Mouse (Mus musculus): Measurements from ENCODE around the gene App. TPM values are rescaled to one million over a fixed set of nuclear protein-coding genes. Genes with fewer than 3 reads are reported as not detected.

App gene
- polyA plus RNA-seq, 1 experiment = 107 TPM

GRCm38 (mm10) chr16:85100806-85101205 lies 72.8 kb downstream of the App start:
- no peak for TF ChIP-seq MAX (IDR thresholded peaks at IDR 0.05)
- no peak for TF ChIP-seq MYOG (IDR thresholded peaks at IDR 0.05; ENCODE audit: control insufficient read depth, extremely low read depth, insufficient read length)
- TF ChIP-seq MYOD1 (IDR thresholded peaks at IDR 0.05; ENCODE audit: control insufficient read depth, insufficient read length, low read depth) = no peak
- no peak for TF ChIP-seq CTCF (IDR thresholded peaks at IDR 0.05; ENCODE audit: control insufficient read depth, insufficient read depth, insufficient read length)
- TF ChIP-seq FOSL1 (IDR thresholded peaks at IDR 0.05; ENCODE audit: insufficient read depth, low read length, poor library complexity, severe bottlenecking) = no peak
- TF ChIP-seq USF1 (IDR thresholded peaks at IDR 0.05; ENCODE audit: low read depth) = no peak
- TF ChIP-seq CEBPB (IDR thresholded peaks at IDR 0.05; ENCODE audit: low read depth) = no peak
- Histone ChIP-seq H3K36me3 (ENCODE audit: control insufficient read depth, insufficient read depth) (peaks cover 27% of the 10 kb centered on the region), H3K79me2 (ENCODE audit: control insufficient read depth, insufficient read depth) (no peaks in the 10 kb centered on the region), H3ac (ENCODE audit: control insufficient read depth, insufficient read length, low read depth) (no peak overlapping the region), H3K79me3 (ENCODE audit: low read depth) (no peaks in the 10 kb centered on the region), H3K4me3 (ENCODE audit: insufficient read depth, poor library complexity, severe bottlenecking) (no peak overlapping the region), H3K27me3 (ENCODE audit: control insufficient read depth, insufficient read depth, insufficient read length) (no peaks in the 10 kb centered on the region)

GRCm38 (mm10) chr16:85099487-85099886 lies 74.1 kb downstream of the App start:
- H3K79me3 ChIP-seq (ENCODE audit: low read depth) = no peaks in the 10 kb centered on the region
- no peaks in the 10 kb centered on the region for H3K79me2 ChIP-seq (ENCODE audit: control insufficient read depth, insufficient read depth)
- no peaks in the 10 kb centered on the region for H3K27me3 ChIP-seq (ENCODE audit: control insufficient read depth, insufficient read depth, insufficient read length)
- peaks cover 27% of the 10 kb centered on the region for H3K36me3 ChIP-seq (ENCODE audit: control insufficient read depth, insufficient read depth)
- no peak overlapping the region for H3K4me3 ChIP-seq (ENCODE audit: insufficient read depth, poor library complexity, severe bottlenecking)
- no peak for TF ChIP-seq MYOG (IDR thresholded peaks at IDR 0.05; ENCODE audit: control insufficient read depth, extremely low read depth, insufficient read length)
- no peak for TF ChIP-seq CTCF (IDR thresholded peaks at IDR 0.05; ENCODE audit: control insufficient read depth, insufficient read depth, insufficient read length)
- no peak for TF ChIP-seq MYOD1 (IDR thresholded peaks at IDR 0.05; ENCODE audit: control insufficient read depth, insufficient read length, low read depth)
- no peak for TF ChIP-seq MAX (IDR thresholded peaks at IDR 0.05)
- no peak for TF ChIP-seq USF1 (IDR thresholded peaks at IDR 0.05; ENCODE audit: low read depth)
- no peak for TF ChIP-seq FOSL1 (IDR thresholded peaks at IDR 0.05; ENCODE audit: insufficient read depth, low read length, poor library complexity, severe bottlenecking)
- no peak for TF ChIP-seq CEBPB (IDR thresholded peaks at IDR 0.05; ENCODE audit: low read depth)
- no peak overlapping the region for H3ac ChIP-seq (ENCODE audit: control insufficient read depth, insufficient read length, low read depth)

- Histone ChIP-seq H3K79me2 (ENCODE audit: control insufficient read depth, insufficient read depth) (no peaks in the 10 kb centered on the region), H3K4me3 (ENCODE audit: insufficient read depth, poor library complexity, severe bottlenecking) (no peak overlapping the region), H3K79me3 (ENCODE audit: low read depth) (no peaks in the 10 kb centered on the region), H3ac (ENCODE audit: control insufficient read depth, insufficient read length, low read depth) (no peak overlapping the region), H3K36me3 (ENCODE audit: control insufficient read depth, insufficient read depth) (peaks cover 27% of the 10 kb centered on the region), H3K27me3 (ENCODE audit: control insufficient read depth, insufficient read depth, insufficient read length) (no peaks in the 10 kb centered on the region)
- TF ChIP-seq MAX (IDR thresholded peaks at IDR 0.05) (no peak), CTCF (IDR thresholded peaks at IDR 0.05; ENCODE audit: control insufficient read depth, insufficient read depth, insufficient read length) (no peak), FOSL1 (IDR thresholded peaks at IDR 0.05; ENCODE audit: insufficient read depth, low read length, poor library complexity, severe bottlenecking) (no peak), MYOD1 (IDR thresholded peaks at IDR 0.05; ENCODE audit: control insufficient read depth, insufficient read length, low read depth) (no peak), MYOG (IDR thresholded peaks at IDR 0.05; ENCODE audit: control insufficient read depth, extremely low read depth, insufficient read length) (no peak), CEBPB (IDR thresholded peaks at IDR 0.05; ENCODE audit: low read depth) (no peak), USF1 (IDR thresholded peaks at IDR 0.05; ENCODE audit: low read depth) (no peak)
Measured at GRCm38 (mm10) chr16:85099044-85099443, 74.5 kb downstream of the App start.

GRCm38 (mm10) chr16:85096396-85096795 lies 77.2 kb downstream of the App start:
- Histone ChIP-seq H3K79me3 (ENCODE audit: low read depth) (no peaks in the 10 kb centered on the region), H3ac (ENCODE audit: control insufficient read depth, insufficient read length, low read depth) (no peak overlapping the region), H3K79me2 (ENCODE audit: control insufficient read depth, insufficient read depth) (peaks cover 7% of the 10 kb centered on the region), H3K36me3 (ENCODE audit: control insufficient read depth, insufficient read depth) (peaks cover 22% of the 10 kb centered on the region), H3K27me3 (ENCODE audit: control insufficient read depth, insufficient read depth, insufficient read length) (no peaks in the 10 kb centered on the region), H3K4me3 (ENCODE audit: insufficient read depth, poor library complexity, severe bottlenecking) (no peak overlapping the region)
- no peak for TF ChIP-seq USF1 (IDR thresholded peaks at IDR 0.05; ENCODE audit: low read depth)
- no peak for TF ChIP-seq CEBPB (IDR thresholded peaks at IDR 0.05; ENCODE audit: low read depth)
- no peak for TF ChIP-seq MYOD1 (IDR thresholded peaks at IDR 0.05; ENCODE audit: control insufficient read depth, insufficient read length, low read depth)
- TF ChIP-seq MYOG (IDR thresholded peaks at IDR 0.05; ENCODE audit: control insufficient read depth, extremely low read depth, insufficient read length) = no peak
- TF ChIP-seq CTCF (IDR thresholded peaks at IDR 0.05; ENCODE audit: control insufficient read depth, insufficient read depth, insufficient read length) = no peak
- no peak for TF ChIP-seq FOSL1 (IDR thresholded peaks at IDR 0.05; ENCODE audit: insufficient read depth, low read length, poor library complexity, severe bottlenecking)
- no peak for TF ChIP-seq MAX (IDR thresholded peaks at IDR 0.05)

- Histone ChIP-seq H3K4me3 (ENCODE audit: insufficient read depth, poor library complexity, severe bottlenecking) (no peak overlapping the region), H3K36me3 (ENCODE audit: control insufficient read depth, insufficient read depth) (peaks cover 17% of the 10 kb centered on the region), H3K79me2 (ENCODE audit: control insufficient read depth, insufficient read depth) (peaks cover 7% of the 10 kb centered on the region), H3K79me3 (ENCODE audit: low read depth) (no peaks in the 10 kb centered on the region), H3K27me3 (ENCODE audit: control insufficient read depth, insufficient read depth, insufficient read length) (no peaks in the 10 kb centered on the region), H3ac (ENCODE audit: control insufficient read depth, insufficient read length, low read depth) (no peak overlapping the region)
- TF ChIP-seq CEBPB (IDR thresholded peaks at IDR 0.05; ENCODE audit: low read depth) (no peak), CTCF (IDR thresholded peaks at IDR 0.05; ENCODE audit: control insufficient read depth, insufficient read depth, insufficient read length) (no peak), MAX (IDR thresholded peaks at IDR 0.05) (no peak), MYOD1 (IDR thresholded peaks at IDR 0.05; ENCODE audit: control insufficient read depth, insufficient read length, low read depth) (no peak)
Measured at GRCm38 (mm10) chr16:85095923-85096322, 77.6 kb downstream of the App start.

- no peak for TF ChIP-seq USF1 (IDR thresholded peaks at IDR 0.05; ENCODE audit: low read depth)
- no peak for TF ChIP-seq CEBPB (IDR thresholded peaks at IDR 0.05; ENCODE audit: low read depth)
- no peak for TF ChIP-seq CTCF (IDR thresholded peaks at IDR 0.05; ENCODE audit: control insufficient read depth, insufficient read depth, insufficient read length)
- no peak for TF ChIP-seq MYOG (IDR thresholded peaks at IDR 0.05; ENCODE audit: control insufficient read depth, extremely low read depth, insufficient read length)
- TF ChIP-seq MYOD1 (IDR thresholded peaks at IDR 0.05; ENCODE audit: control insufficient read depth, insufficient read length, low read depth) = no peak
- no peak for TF ChIP-seq MAX (IDR thresholded peaks at IDR 0.05)
- TF ChIP-seq FOSL1 (IDR thresholded peaks at IDR 0.05; ENCODE audit: insufficient read depth, low read length, poor library complexity, severe bottlenecking) = no peak
- H3K4me3 ChIP-seq (ENCODE audit: insufficient read depth, poor library complexity, severe bottlenecking) = no peak overlapping the region
Measured at GRCm38 (mm10) chr16:85092644-85093091, 80.9 kb downstream of the App start.

More at GRCm38 (mm10) chr16:85092644-85093091, 80.9 kb downstream of the App start:
- Histone ChIP-seq H3ac (ENCODE audit: control insufficient read depth, insufficient read length, low read depth) (no peak overlapping the region), H3K79me2 (ENCODE audit: control insufficient read depth, insufficient read depth) (peaks cover 7% of the 10 kb centered on the region), H3K79me3 (ENCODE audit: low read depth) (no peaks in the 10 kb centered on the region), H3K36me3 (ENCODE audit: control insufficient read depth, insufficient read depth) (peaks cover 15% of the 10 kb centered on the region), H3K27me3 (ENCODE audit: control insufficient read depth, insufficient read depth, insufficient read length) (no peaks in the 10 kb centered on the region)

Data from C2C12 (cell line).